Mouse (Mus musculus): ENCODE measurements around the gene Cdk18. TPM values are rescaled to one million over a fixed set of nuclear protein-coding genes. Genes with fewer than 3 reads are reported as not detected.

The Cdk18 gene
- total and polyA plus RNA-seq, 3 experiments = 14.9 to 36.3 (median 22.5) TPM

Other genes with a start within 250 kb of the Cdk18 start
- gene Nucks1, start 229.2 kb downstream of the Cdk18 start, total RNA-seq (2021) = 100 to 1,000 TPM; 111 to 139 TPM
- gene Nucks1, start 229.2 kb downstream of the Cdk18 start, polyA plus RNA-seq (2012; rRNA removed) = 3.2 and 4.2 TPM in 2 replicates
- gene Slc45a3, start 176.7 kb downstream of the Cdk18 start, total RNA-seq (2021) = 10 to 100 TPM; 15.5 to 25.5 TPM
- 23.7 and 35.0 TPM in 2 replicates for gene Slc45a3, start 176.7 kb downstream of the Cdk18 start, polyA plus RNA-seq (2012; rRNA removed)
- 10 to 100 TPM; 78.1 to 82.8 TPM for gene Elk4, start 132.1 kb downstream of the Cdk18 start, total RNA-seq (2021)
- 17.0 and 18.0 TPM in 2 replicates for gene Elk4, start 132.1 kb downstream of the Cdk18 start, polyA plus RNA-seq (2012; rRNA removed)
- 10 to 100 TPM; 18.7 to 32.0 TPM for gene Mfsd4a, start 71.6 kb downstream of the Cdk18 start, total RNA-seq (2021)
- gene Mfsd4a, start 71.6 kb downstream of the Cdk18 start, polyA plus RNA-seq (2012; rRNA removed) = 98.7 and 106 TPM in 2 replicates
- gene Lemd1, start 51.7 kb upstream of the Cdk18 start, total RNA-seq (2021) = under 1 TPM in 1 of 2 experiments, not detected in 1; 0.41 TPM
- gene Lemd1, start 51.7 kb upstream of the Cdk18 start, polyA plus RNA-seq (2012; rRNA removed) = 0.19 and 0.20 TPM in 2 replicates
- under 1 TPM; 0.10 to 0.12 TPM for gene AC124108.1, start 51.8 kb upstream of the Cdk18 start, total RNA-seq (2021)
- gene AC124108.1, start 51.8 kb upstream of the Cdk18 start, polyA plus RNA-seq (2012; rRNA removed) = 0.03 and 0.09 TPM in 2 replicates
- gene Gm10188, start 90.1 kb upstream of the Cdk18 start, total RNA-seq (2021) = not detected
- gene Gm10188, start 90.1 kb upstream of the Cdk18 start, polyA plus RNA-seq (2012; rRNA removed) = not detected in 2 replicates
- gene Klhdc8a, start 158.9 kb upstream of the Cdk18 start, total RNA-seq (2021) = 100 to 1,000 TPM in 1 of 2 experiments, 10 to 100 TPM in 1; 98.4 to 272 TPM
- gene Klhdc8a, start 158.9 kb upstream of the Cdk18 start, polyA plus RNA-seq (2012; rRNA removed) = 162 and 163 TPM in 2 replicates
- gene Nuak2, start 176.4 kb upstream of the Cdk18 start, total RNA-seq (2021) = 1 to 10 TPM; 4.7 TPM
- 2.8 and 2.9 TPM in 2 replicates for gene Nuak2, start 176.4 kb upstream of the Cdk18 start, polyA plus RNA-seq (2012; rRNA removed)

Measured in adrenal gland, adult 2 months (tissue).